Mouse (Mus musculus) regulatory T cell (primary cell): ENCODE data around the gene Plekhh1.
"Not testable (repeated sequence)": the region's sequence is repeated elsewhere in the genome, so short reads cannot be mapped to it uniquely, and the experiment has no call there.

ENCODE experiments used
- in situ Hi-C: fragments of 300-600 bp; cut with MboI, MseI; formaldehyde crosslinking; loops from one replicate; pipeline ENCODE4 v1.15.1; 2025; ENCODE audit warnings: high pct_unique_total_duplicates

Gene Plekhh1

GRCm38 (mm10) chr12:79027526-79027925, 1.4 kb upstream of the Plekhh1 start:
- in situ Hi-C loops = not testable (repeated sequence)

DNA sequence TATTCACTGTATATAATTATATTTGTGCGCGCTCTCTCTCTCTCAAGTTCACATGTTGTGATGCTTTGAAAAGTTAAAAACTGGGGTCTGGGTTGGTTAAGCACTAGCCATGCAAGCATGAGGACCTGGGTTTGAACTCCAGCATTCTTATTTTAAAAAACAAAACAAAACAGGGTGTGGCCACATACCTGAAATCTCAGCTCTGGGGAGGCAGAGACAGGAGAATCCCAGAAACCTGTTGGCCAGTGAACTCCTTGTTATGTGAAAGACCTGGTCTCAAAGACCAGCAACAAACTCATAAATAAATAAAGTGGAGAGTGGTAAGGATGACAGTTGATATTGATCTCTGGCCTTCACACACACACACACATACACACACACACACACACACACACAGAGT, 5.4 kb downstream of the Plekhh1 start:
- in situ Hi-C loops = no loop called here

- in situ Hi-C loops = no loop called here
These were observed 6.4 kb downstream of the Plekhh1 start for GRCm38 (mm10) chr12:79035349-79035748.

- in situ Hi-C loops = no loop called here
These were observed 10.7 kb downstream of the Plekhh1 start for GRCm38 (mm10) chr12:79039708-79040107.

GRCm38 (mm10) chr12:79040201-79040827, 11.4 kb downstream of the Plekhh1 start:
- in situ Hi-C loops = no loop called here

DNA sequence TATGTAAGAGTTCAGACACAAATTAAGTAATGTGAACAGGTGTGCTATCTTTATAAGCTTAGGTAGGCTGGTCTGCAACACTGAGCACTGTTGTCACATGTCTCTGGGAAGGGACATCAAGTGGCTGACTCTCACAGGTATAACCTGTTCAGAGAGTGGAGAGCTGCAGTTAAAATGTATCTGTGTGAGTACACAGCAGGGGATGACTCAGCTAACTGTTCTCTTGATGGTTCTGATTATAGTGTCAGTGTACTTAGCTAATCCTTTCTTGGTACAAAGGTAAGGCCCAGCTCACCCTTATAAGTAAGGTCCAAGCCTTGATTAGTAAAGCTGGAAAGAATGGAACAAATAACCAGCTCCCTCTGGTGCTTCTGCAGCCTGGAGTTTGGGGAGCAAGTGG, 12.5 kb downstream of the Plekhh1 start:
- in situ Hi-C loops = no loop called here

- in situ Hi-C loops = no loop called here
These were observed 15.7 kb downstream of the Plekhh1 start for GRCm38 (mm10) chr12:79044668-79045067.

DNA sequence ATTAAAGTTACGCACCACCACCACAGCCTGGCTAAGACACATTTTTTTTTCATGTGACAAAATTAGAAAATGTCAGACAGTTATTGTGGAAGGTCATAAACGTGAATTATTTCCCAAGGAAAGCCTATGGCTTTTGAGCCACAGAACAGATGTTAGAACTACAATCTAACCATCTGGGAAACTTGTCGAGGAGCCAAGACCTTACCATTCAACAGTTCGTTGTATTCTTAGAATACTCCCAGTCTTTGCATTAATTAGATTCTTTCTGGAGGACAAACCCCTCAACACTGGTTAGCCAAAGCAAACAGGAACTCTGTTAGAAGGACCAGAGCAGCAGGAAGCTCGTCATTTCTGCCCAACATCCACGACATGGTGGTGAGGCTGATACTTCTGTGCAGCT, 17.2 kb downstream of the Plekhh1 start:
- in situ Hi-C loops = no loop called here

- in situ Hi-C loops = no loop called here
These were observed 18.2 kb downstream of the Plekhh1 start for GRCm38 (mm10) chr12:79047203-79047602.

- in situ Hi-C loops = no loop called here
These were observed 19.9 kb downstream of the Plekhh1 start for GRCm38 (mm10) chr12:79048898-79049297.

- in situ Hi-C loops = no loop called here
These were observed 20.8 kb downstream of the Plekhh1 start for GRCm38 (mm10) chr12:79049807-79050206.

GRCm38 (mm10) chr12:79050545-79051212, 21.7 kb downstream of the Plekhh1 start:
- in situ Hi-C loops = no loop called here

DNA sequence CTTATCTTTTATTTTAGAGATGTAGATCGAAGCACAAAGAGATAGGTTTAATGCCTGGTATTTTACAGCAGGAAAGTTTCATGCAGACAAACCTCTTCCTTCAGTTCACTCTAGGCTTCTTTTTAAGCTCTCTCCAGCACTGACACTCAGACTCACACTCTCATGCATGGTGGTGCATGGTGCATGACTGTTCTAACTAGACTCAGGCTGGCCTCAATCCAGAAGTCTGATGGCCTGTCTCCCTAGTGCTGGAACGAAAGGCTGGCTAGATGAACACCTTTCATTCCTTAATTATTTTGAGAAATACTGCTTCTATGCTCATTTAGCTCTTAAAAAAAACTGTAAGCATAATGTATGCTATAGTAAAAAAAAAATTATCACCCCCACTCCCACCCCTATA, 23.1 kb downstream of the Plekhh1 start:
- in situ Hi-C loops = no loop called here

GRCm38 (mm10) chr12:79055276-79055675, 26.3 kb downstream of the Plekhh1 start:
- in situ Hi-C loops = no loop called here

- in situ Hi-C loops = no loop called here
These were observed 30.6 kb downstream of the Plekhh1 start for GRCm38 (mm10) chr12:79059573-79059972.

- in situ Hi-C loops = no loop called here
These were observed 31.2 kb downstream of the Plekhh1 start for GRCm38 (mm10) chr12:79060134-79060533.

DNA sequence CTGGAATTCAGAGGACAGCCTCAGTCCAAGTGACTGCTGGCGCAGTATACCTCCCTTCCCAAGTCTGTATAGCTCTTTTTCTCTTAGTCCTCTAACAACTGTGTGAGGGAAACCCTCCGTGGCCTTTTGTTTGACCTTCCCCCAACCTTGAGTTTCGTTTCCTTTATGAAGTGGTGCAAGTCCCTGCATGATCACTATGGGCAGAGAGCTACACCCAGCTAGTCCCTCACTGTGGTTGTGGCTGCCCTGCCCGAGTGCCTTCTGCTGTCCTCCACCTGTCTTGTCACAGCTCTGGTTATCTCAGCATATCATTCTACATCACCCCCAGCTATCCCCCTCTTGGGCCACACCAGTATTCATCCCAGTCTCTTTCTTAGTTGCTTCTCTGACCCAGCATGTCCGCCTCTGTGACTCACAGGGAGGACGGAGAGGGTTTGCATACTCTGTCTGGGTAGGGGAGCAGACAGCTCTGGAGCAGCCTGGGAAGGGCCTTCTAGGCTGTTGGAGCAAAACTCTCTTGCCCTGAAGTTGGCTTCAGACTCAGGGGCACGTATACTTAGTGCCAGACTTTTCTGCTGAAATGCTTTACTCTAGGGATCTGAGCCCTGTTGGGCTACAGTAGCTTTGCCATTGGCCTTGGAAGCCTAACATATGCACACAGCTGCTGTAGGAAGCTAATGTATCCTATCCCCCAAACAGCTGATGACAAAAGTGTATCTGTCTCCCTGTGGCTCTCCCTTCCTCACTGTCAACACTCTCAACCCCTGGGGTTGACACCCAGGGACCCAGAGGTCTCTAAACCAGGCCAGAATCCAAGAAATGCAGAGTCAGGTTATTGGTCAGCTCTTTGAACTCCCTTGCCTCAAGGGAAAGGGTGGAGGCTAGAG, 32.0 kb downstream of the Plekhh1 start:
- in situ Hi-C loops = no loop called here

DNA sequence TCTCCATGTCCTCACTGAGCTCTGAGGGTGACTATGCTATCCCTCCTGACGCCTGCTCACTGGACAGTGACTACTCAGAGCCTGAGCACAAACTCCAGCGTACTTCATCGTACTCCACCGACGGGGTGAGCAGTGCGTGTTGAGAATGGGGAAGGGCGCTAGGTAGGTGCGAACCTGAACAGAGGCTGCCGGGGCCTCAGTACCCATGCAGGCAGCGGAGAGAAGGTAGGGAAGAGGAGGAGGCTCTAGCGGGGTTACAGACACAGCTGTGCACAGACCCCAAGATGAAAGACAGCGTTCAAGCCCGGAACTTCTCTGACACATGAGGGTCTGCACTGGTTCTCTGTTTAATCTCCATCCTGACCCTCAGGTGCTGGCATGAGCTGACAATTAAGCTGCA, 35.5 kb downstream of the Plekhh1 start:
- in situ Hi-C loops = no loop called here

GRCm38 (mm10) chr12:79066431-79066830, 37.5 kb downstream of the Plekhh1 start:
- in situ Hi-C loops = no loop called here

DNA sequence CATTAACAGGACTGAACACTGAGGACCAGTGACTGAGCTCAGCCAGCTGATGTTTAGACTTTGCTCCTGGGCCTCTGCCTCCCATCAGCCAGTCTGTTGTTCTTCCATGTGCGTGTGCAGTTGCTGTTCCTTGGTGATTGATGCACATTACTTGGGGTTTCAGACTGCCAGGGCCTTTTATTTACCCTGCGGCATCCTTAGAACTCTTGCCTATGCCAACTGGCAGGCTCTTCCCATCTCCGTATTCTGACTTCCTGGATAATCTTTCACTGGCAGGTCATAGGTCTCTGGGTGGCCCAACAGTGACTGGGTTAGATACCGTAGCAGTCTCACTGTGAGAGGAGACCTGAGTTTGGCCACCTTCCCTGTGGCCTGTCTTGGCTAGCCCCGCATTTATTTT, 38.6 kb downstream of the Plekhh1 start:
- in situ Hi-C loops = no loop called here

GRCm38 (mm10) chr12:79068306-79068705, 39.3 kb downstream of the Plekhh1 start:
- in situ Hi-C loops = no loop called here

DNA sequence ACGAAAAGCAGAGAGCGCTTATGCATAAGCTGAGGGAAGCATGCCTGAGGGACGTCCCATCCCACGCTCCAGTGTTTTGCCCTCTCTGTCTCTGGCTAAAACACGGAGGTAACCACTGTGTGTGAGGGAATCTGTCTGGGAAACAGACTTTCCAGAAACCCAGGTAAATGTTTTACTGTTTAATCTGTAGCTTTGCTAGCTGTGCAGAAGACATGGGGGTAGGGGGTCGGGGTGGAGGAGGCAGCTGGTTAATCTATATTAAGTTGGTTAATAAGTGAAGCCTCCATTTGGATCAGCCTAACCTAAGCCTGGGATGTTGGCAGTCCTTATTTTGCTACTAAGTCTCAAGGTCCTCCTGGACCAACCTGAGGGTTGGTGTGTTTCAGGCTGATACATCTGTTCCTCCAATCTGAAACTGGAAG, 40.2 kb downstream of the Plekhh1 start:
- in situ Hi-C loops = no loop called here

- in situ Hi-C loops = no loop called here
These were observed 41.0 kb downstream of the Plekhh1 start for GRCm38 (mm10) chr12:79069916-79070315.
